Mouse (Mus musculus): ENCODE results near the gene Gm906. TPM values are rescaled to one million over a fixed set of nuclear protein-coding genes. Genes with fewer than 3 reads are reported as not detected.

Gm906 gene
- total and polyA plus RNA-seq, 3 experiments: not detected

Small RNA genes lying within 50 kb of the gene (microRNA-seq; reads per million reads assigned to microRNA genes)
- 0 reads per million in 2 experiments for gene Gm24017

Other genes starting within 250 kb of the Gm906 start
- 1 to 10 TPM; 3.5 to 4.5 TPM for gene Fbxw17, start 167.6 kb upstream of the Gm906 start, total RNA-seq (2021)
- gene Fbxw17, start 167.6 kb upstream of the Gm906 start, polyA plus RNA-seq (2012; rRNA removed): 10.0 and 12.0 TPM in 2 replicates
- not detected for gene Gm47429, start 193.6 kb upstream of the Gm906 start, total RNA-seq (2021)
- not detected in 2 replicates for gene Gm47429, start 193.6 kb upstream of the Gm906 start, polyA plus RNA-seq (2012; rRNA removed)
- not detected for gene Nutm2, start 217.0 kb upstream of the Gm906 start, total RNA-seq (2021)
- gene Nutm2, start 217.0 kb upstream of the Gm906 start, polyA plus RNA-seq (2012; rRNA removed): not detected in 2 replicates